Mouse (Mus musculus) E14TG2a.4 (cell line): ENCODE data around the gene Mrps30.
A peak's percentile ranks its signal among the peaks of the same experiment; 100 is the strongest.
"Not testable (repeated sequence)": the region's sequence is repeated elsewhere in the genome, so short reads cannot be mapped to it uniquely, and the experiment has no call there.

ENCODE experiments used
- H3K27me3 ChIP-seq: 2 replicates; pipeline ENCODE4 v1.6.1; 2014; ENCODE audit warnings: low read length, control low read depth; ENCODE audit not compliant: insufficient read depth
- H3K36me3 ChIP-seq: 2 replicates; pipeline ENCODE4 v1.6.1; 2014; ENCODE audit warnings: low read length, control low read depth; ENCODE audit not compliant: insufficient read depth
- H3K4me1 ChIP-seq: replicated peaks from 2 replicates; pipeline ENCODE4 v1.6.1; 2014; ENCODE audit warnings: low read depth, low read length, control low read depth
- H3K4me3 ChIP-seq: replicated peaks from 2 replicates; pipeline ENCODE4 v1.5.1; 2014; ENCODE audit warnings: mild to moderate bottlenecking, low read length
- H3K9me3 ChIP-seq: 2 replicates; pipeline ENCODE4 v1.6.1; 2014; ENCODE audit warnings: low read length, control low read depth
- CTCF ChIP-seq: conservative IDR thresholded peaks from 2 replicates; pipeline ENCODE4 v1.5.1; 2014; ENCODE audit warnings: low read length
- NANOG ChIP-seq: IDR thresholded peaks from 2 replicates; pipeline ENCODE4 v1.6.1; 2014; ENCODE audit warnings: borderline replicate concordance, low read length, mixed read lengths
- POU5F1 ChIP-seq: IDR thresholded peaks from 2 replicates; pipeline ENCODE4 v1.6.1; 2014; ENCODE audit warnings: low read length, borderline replicate concordance

Gene Mrps30

DNA sequence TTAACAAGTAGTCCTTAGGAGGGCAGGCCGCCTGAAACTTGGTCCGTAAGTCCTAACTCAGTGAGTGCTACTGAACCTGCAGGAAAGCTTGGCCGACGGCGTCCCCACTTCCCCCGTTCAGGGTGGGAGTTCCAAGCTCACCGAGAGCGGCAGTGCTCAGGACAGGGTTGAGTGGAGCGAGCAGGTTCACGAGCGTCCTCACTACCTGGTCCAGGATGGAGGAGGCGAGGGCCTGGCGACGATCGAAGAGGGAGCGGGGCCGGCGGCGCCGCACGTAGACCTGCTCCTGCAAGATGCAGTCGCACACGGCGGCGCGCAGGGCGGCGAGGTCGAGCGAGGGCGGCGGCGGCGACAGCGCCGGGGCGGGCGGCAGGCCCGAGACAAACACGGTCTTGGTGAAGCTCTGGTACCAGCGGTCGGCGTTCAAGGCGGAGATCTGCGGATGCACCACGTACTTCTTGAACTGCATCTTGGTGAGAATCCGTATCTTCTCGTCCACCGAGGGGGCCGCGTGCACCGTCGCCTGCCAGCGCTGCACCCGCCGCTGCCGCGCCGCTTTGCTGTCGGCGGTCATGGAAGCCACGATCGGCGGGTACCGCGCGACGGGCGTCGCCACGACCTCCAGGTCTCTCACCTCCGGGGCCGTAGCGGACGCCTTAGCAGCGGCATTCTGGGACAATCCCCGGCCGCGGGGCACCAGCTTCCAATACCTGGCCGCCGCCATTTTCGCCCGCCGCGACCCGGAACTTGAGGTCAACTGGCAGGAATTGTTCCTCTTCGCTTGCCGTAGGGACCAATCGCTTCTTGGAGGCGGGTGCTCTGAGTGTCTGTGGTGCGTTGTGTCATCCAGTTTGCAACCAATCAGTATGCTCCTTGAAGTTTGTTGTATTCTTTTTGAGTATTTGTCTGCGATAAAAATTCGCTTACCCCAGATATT lies at the start of gene Mrps30, which contains the start of gene B430218F22Rik:
TSS of gene Mrps30 (minus strand) at position 742 of the 937 bp plus-strand sequence.
TSS of gene B430218F22Rik (plus strand) at position 120 of the 937 bp plus-strand sequence.
- H3K9me3 ChIP-seq = no peaks in the 10 kb centered on the region
- peaks cover 40% of the 10 kb centered on the region for H3K36me3 ChIP-seq
- H3K4me1 ChIP-seq = peaks cover 25% of the 10 kb centered on the region
- peak within 1 kb of the TSS; percentile 91 for H3K4me3 ChIP-seq
- TF ChIP-seq NANOG = no peak
- no peak for TF ChIP-seq POU5F1
- no peak for TF ChIP-seq CTCF
- H3K27me3 ChIP-seq = no peaks in the 10 kb centered on the region

DNA sequence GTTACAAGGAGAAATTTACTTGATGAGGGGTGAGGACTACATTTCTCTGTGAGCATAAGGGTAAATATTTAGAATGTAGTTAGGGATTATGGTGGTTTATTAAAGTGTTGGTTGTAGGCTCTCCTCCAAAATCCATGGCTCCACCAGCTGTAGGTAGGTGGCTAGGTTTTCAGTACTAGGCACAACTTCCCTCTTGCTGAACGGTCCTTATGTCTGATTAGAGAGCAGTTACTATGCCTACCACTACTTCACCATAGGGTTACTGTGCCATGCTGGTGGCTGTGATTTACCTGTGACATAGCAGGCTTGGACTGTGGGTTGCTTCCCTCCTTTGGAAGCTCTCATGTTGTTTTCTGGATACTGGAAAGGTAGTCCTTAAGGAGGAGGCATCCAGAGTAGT lies 33.8 kb upstream of the Mrps30 start:
- no peaks in the 10 kb centered on the region for H3K27me3 ChIP-seq
- no peaks in the 10 kb centered on the region for H3K36me3 ChIP-seq
- no peaks in the 10 kb centered on the region for H3K9me3 ChIP-seq
- no peaks in the 10 kb centered on the region for H3K4me1 ChIP-seq
- H3K4me3 ChIP-seq = no peak overlapping the region
- TF ChIP-seq NANOG = no peak
- TF ChIP-seq CTCF = no peak
- TF ChIP-seq POU5F1 = no peak

DNA sequence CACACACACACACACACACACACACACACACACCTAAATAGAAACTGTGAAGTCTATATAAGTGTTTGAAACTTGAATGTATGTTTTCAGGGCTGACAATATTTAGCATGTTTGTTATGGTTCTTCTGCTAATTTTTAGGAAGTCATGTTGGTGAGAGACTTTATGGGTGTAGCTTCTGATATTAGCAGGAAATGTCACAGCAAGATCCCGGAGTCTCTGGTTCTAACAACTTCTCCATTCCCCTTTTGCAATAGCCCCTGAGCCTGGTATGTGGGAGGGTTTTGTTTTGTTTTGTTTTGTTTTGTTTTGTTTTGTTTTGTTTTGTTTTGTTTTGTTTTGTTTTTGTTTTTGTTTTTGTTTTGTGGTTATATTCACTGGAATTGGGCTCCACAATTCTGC lies 33.4 kb upstream of the Mrps30 start:
- no peak overlapping the region for H3K4me3 ChIP-seq
- no peaks in the 10 kb centered on the region for H3K4me1 ChIP-seq
- H3K36me3 ChIP-seq = no peaks in the 10 kb centered on the region
- no peaks in the 10 kb centered on the region for H3K9me3 ChIP-seq
- no peaks in the 10 kb centered on the region for H3K27me3 ChIP-seq
- TF ChIP-seq NANOG = no peak
- TF ChIP-seq POU5F1 = no peak
- TF ChIP-seq CTCF = no peak

DNA sequence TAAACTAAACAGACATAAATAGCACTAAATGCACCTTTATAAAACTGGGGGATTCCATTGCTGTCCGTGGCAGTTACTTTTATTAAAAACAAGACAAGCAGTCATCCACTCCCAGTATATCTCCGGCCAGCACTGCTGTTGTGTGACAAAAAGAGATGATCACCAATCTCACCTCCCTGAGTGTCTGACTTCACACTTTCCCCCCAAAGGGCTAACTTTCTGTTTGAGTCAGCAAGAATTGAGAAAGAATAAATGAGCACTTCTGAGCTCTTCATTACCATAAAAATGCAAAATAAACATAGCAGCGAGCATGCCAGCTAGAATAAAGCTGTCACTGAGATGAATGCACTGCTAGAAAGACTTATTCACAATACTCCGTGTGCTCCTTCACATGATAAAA lies 31.1 kb upstream of the Mrps30 start:
- Histone ChIP-seq H3K4me3 (no peak overlapping the region), H3K4me1 (no peaks in the 10 kb centered on the region)

DNA sequence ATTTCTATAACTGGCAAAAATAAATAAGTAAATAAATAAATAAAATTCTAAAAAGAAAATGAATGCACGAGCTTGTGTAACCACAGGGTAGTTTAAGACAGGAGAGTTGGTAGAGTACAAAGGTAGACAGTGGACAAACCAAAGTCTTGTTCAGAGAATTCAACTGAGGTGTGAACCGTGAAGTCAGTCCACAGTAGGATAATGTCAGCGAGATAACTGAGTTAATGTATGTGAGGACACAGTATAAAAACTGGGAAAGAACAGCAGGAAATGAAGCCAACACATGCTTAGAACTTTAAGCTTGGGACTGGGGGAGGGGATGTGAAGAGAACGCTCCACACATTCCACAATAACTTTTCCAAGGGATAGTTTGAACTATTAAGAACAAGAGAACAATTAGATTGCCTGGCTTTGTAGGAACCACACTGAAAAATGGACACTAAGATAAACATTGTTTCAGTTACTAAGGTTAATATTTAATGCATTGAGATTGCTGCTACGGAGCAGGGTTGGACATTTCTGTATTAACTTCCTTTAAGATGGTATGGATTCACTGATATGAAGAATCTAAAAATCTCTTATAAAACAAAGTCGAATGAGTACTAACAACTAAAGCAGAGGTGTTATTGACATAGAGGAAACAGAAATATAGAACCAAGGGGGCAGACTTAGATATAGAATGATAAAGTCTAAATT lies 24.4 kb upstream of the Mrps30 start:
- no peaks in the 10 kb centered on the region for H3K36me3 ChIP-seq
- no peaks in the 10 kb centered on the region for H3K9me3 ChIP-seq
- no peaks in the 10 kb centered on the region for H3K27me3 ChIP-seq
- no peak for TF ChIP-seq CTCF
- TF ChIP-seq NANOG = no peak
- no peak for TF ChIP-seq POU5F1
- H3K4me1 ChIP-seq = 0 out of 2 replicates have a peak, but pooled peaks cover 2% of the 10 kb centered on the region
- H3K4me3 ChIP-seq = no peak overlapping the region

More for the DNA sequence above, 31.1 kb upstream of the Mrps30 start:
- TF ChIP-seq NANOG (no peak), CTCF (no peak), POU5F1 (no peak)
- Histone ChIP-seq H3K36me3 (no peaks in the 10 kb centered on the region), H3K27me3 (no peaks in the 10 kb centered on the region), H3K9me3 (no peaks in the 10 kb centered on the region)

DNA sequence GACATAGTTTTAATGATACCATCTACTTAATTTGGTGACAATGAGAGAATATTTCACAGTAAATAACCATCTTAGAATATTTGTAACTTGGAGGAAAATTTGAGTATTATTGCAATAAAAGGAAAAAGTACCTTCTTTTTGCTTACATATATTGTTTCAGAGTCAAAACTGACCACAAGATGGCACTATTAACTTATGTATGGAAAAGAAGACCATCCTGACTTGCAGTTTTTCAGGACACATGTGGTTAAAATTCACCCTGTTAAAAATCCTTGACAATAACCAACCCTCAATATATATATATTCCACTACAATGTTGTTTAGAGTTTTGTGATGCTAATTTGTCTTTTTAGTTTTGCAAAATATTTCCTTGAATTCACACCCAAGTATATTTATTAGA lies 16.5 kb upstream of the Mrps30 start:
- peak; percentile 27 for TF ChIP-seq CTCF
- TF ChIP-seq POU5F1 = no peak
- H3K4me3 ChIP-seq = no peak overlapping the region
- H3K4me1 ChIP-seq = no peaks in the 10 kb centered on the region
- H3K36me3 ChIP-seq = no peaks in the 10 kb centered on the region
- H3K9me3 ChIP-seq = no peaks in the 10 kb centered on the region
- H3K27me3 ChIP-seq = no peaks in the 10 kb centered on the region

DNA sequence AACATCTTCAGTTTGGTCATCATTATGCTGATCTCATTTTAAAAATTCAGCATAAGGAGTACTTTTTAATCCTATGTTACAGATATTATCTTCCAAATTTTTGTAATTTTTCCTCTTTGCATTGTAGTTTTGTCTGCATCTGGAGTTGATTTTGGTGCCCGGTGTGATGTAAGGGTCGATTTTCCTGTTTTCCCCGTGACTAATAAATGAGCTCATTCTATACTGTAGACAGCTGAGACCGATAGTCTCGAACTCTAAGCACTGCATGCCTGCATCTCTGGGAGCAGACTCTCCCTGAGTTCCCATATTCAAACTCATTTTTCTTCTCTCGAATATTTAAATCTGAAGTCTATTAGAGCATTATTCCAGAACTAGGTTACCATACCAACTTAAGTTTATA lies 13.3 kb upstream of the Mrps30 start:
- Histone ChIP-seq H3K4me3 (no peak overlapping the region), H3K27me3 (no peaks in the 10 kb centered on the region)
- TF ChIP-seq CTCF (no peak), NANOG (no peak), POU5F1 (no peak)

DNA sequence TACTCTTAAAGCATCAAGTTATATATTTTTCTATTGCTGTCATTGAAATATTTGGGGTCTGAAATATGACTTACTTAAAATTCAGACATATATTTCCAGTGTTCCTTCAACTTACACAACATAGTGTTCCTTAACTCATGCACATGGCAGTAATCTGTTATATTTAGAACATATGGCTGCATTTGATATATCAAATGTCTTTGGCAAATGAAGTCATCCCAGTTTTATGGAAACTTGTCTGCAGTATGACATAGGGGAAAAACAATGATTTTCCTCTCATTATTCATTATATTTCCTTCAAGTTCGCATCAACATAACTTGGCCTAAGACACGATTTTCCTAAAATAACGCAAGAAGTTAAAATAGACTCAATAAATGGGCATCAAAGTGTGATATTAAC lies 8.8 kb upstream of the Mrps30 start:
- Histone ChIP-seq H3K36me3 (no peaks in the 10 kb centered on the region), H3K4me3 (no peak overlapping the region), H3K4me1 (no peaks in the 10 kb centered on the region), H3K9me3 (no peaks in the 10 kb centered on the region), H3K27me3 (no peaks in the 10 kb centered on the region)
- TF ChIP-seq POU5F1 (no peak), NANOG (no peak), CTCF (no peak)

More for the DNA sequence above, 13.3 kb upstream of the Mrps30 start:
- H3K36me3 ChIP-seq = no peaks in the 10 kb centered on the region
- H3K4me1 ChIP-seq = no peaks in the 10 kb centered on the region
- H3K9me3 ChIP-seq = no peaks in the 10 kb centered on the region

DNA sequence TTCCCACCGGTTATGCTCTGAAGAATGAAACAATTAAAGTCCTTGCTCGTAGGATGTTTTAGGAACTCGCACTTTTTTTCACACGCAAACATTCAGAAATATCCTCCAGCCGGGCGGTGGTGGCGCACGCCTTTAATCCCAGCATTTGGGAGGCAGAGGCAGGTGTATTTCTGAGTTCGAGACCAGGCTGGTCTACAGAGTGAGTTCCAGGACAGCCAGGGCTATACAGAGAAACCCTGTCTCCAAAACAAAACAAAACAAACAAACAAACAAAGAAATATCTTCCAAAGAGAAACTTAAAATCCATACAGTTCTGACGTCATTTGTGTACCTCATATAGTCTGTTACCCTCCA lies 373 bp upstream of the Mrps30 start:
- Histone ChIP-seq H3K4me1 (peaks cover 23% of the 10 kb centered on the region), H3K4me3 (peak overlapping the region; percentile 91), H3K36me3 (peaks cover 33% of the 10 kb centered on the region)
- not testable (repeated sequence) for H3K27me3 ChIP-seq, H3K9me3 ChIP-seq
